Mouse (Mus musculus) liver, postnatal 0 days (tissue): ENCODE measurements at regions not wholly inside any gene's neighbourhood (a gene's known extent, or its start where the extent isn't known, plus 50 kb on each side); places are given as distances from the start of the nearest gene placed in this dataset.
A peak's percentile ranks its signal among the peaks of the same experiment; 100 is the strongest.

Experiments
- ATAC-seq: fragments of 200-750 bp; cut with Nextera tagmentation; 2 replicates; pipeline ENCODE4 v1.8.0; 2017; ENCODE audit warnings: mild to moderate bottlenecking, moderate library complexity
- DNase-seq: peaks from one replicate; pipeline ENCODE4 v3.0.0-alpha.2; 2016
- H3K27ac ChIP-seq: fragments of 300-500 bp; sonication (generic); 2 replicates; pipeline ENCODE4 v1.5.1; 2014; ENCODE audit warnings: antibody characterized with exemption, moderate library complexity, mild to moderate bottlenecking, low read depth
- H3K27me3 ChIP-seq: fragments of 300-500 bp; sonication (generic); 2 replicates; pipeline ENCODE4 v1.6.1; 2014; ENCODE audit warnings: low read length, control low read depth, mixed read lengths; ENCODE audit not compliant: insufficient read depth
- H3K36me3 ChIP-seq: fragments of 300-500 bp; sonication (generic); replicated peaks from 2 replicates; pipeline ENCODE4 v1.6.1; 2014; ENCODE audit warnings: mild to moderate bottlenecking, control low read depth, low read length, moderate library complexity, mixed read lengths; ENCODE audit not compliant: insufficient read depth
- H3K4me1 ChIP-seq: fragments of 300-500 bp; sonication (generic); 2 replicates; pipeline ENCODE4 v1.6.1; 2014; ENCODE audit warnings: antibody characterized with exemption, mild to moderate bottlenecking, control low read depth; ENCODE audit not compliant: insufficient read depth
- H3K4me2 ChIP-seq: fragments of 300-500 bp; sonication (generic); 2 replicates; pipeline ENCODE4 v1.6.1; 2014; ENCODE audit warnings: low read depth, mild to moderate bottlenecking, low read length, moderate library complexity, mixed read lengths
- H3K4me3 ChIP-seq: fragments of 300-500 bp; sonication (generic); 2 replicates; pipeline ENCODE4 v1.5.1; 2014; ENCODE audit warnings: low read depth, low read length
- H3K9ac ChIP-seq: fragments of 300-500 bp; sonication (generic); replicated peaks from 2 replicates; pipeline ENCODE4 v1.6.1; 2014; ENCODE audit warnings: mild to moderate bottlenecking, moderate library complexity
- H3K9me3 ChIP-seq: fragments of 300-500 bp; sonication (generic); 2 replicates; pipeline ENCODE4 v1.6.1; 2016; ENCODE audit warnings: mild to moderate bottlenecking, control low read depth, low read length, mixed read lengths
- CTCF ChIP-seq: sonication (generic); IDR thresholded peaks from 2 replicates; pipeline ENCODE4 v1.5.1; 2016; ENCODE audit warnings: antibody characterized with exemption, low read depth
- EP300 ChIP-seq: IDR thresholded peaks from 2 replicates; pipeline ENCODE4 v1.6.1; 2016; ENCODE audit warnings: antibody characterized with exemption, low read depth, mild to moderate bottlenecking
- WGBS: fragments of 180-500 bp; shearing (Covaris S2); extraction: QIAGEN DNeasy Blood & Tissue Kit; methylation state at CpG from one replicate; pipeline ENCODE4 v1.1.7; 2014; ENCODE audit not compliant: insufficient replicate concordance; 5-methylcytosine and 5-hydroxymethylcytosine counted together

- 78% methylated on average over 6 of the region's 6 CpGs for WGBS
- H3K9me3 ChIP-seq = no peaks in the 10 kb centered on the region
- no peaks in the 10 kb centered on the region for H3K4me1 ChIP-seq
- H3K27me3 ChIP-seq = no peaks in the 10 kb centered on the region
- H3K9ac ChIP-seq = no peak overlapping the region
- no peak overlapping the region for H3K27ac ChIP-seq
- no peaks in the 10 kb centered on the region for H3K36me3 ChIP-seq
- no peak for TF ChIP-seq CTCF
- TF ChIP-seq EP300 = no peak
- H3K4me2 ChIP-seq = no peak overlapping the region
- ATAC-seq (no peak), DNase-seq (no peak)
- H3K4me3 ChIP-seq = no peak overlapping the region
Measured at GRCm38 (mm10) chr9:73358968-73359367, 245.7 kb downstream of the Rsl24d1 start.

- H3K27ac ChIP-seq = no peak overlapping the region
- H3K9ac ChIP-seq = no peak overlapping the region
- H3K27me3 ChIP-seq = no peaks in the 10 kb centered on the region
- TF ChIP-seq EP300 = peak; percentile 92
- TF ChIP-seq CTCF = no peak
- no peak overlapping the region for H3K4me3 ChIP-seq
- DNase-seq (no peak), ATAC-seq (peak; percentile 55)
- no peak overlapping the region for H3K4me2 ChIP-seq
- no peaks in the 10 kb centered on the region for H3K4me1 ChIP-seq
- H3K9me3 ChIP-seq = no peaks in the 10 kb centered on the region
- no peaks in the 10 kb centered on the region for H3K36me3 ChIP-seq
- WGBS = 55% methylated on average over 1 of the region's 1 CpGs
Measured at GRCm38 (mm10) chr9:73380768-73381167, 267.5 kb downstream of the Rsl24d1 start.

GRCm38 (mm10) chr9:73392036-73392435, 278.8 kb downstream of the Rsl24d1 start:
- H3K4me2 ChIP-seq = no peak overlapping the region
- no peaks in the 10 kb centered on the region for H3K4me1 ChIP-seq
- TF ChIP-seq CTCF = no peak
- no peak for TF ChIP-seq EP300
- no peak overlapping the region for H3K9ac ChIP-seq
- H3K4me3 ChIP-seq = no peak overlapping the region
- H3K36me3 ChIP-seq = no peaks in the 10 kb centered on the region
- H3K9me3 ChIP-seq = no peaks in the 10 kb centered on the region
- H3K27me3 ChIP-seq = no peaks in the 10 kb centered on the region
- no peak overlapping the region for H3K27ac ChIP-seq
- DNase-seq = no peak
- ATAC-seq = no peak
- WGBS = 69% methylated on average over 7 of the region's 7 CpGs

- no peak for TF ChIP-seq CTCF
- TF ChIP-seq EP300 = no peak
- Histone ChIP-seq H3K4me3 (no peak overlapping the region), H3K4me1 (no peaks in the 10 kb centered on the region)
Measured at GRCm38 (mm10) chr9:73413367-73413930, 300.2 kb downstream of the Rsl24d1 start.

GRCm38 (mm10) chr9:73416084-73416777, 303.0 kb downstream of the Rsl24d1 start:
- Histone ChIP-seq H3K4me1 (no peaks in the 10 kb centered on the region), H3K9ac (no peak overlapping the region), H3K9me3 (no peaks in the 10 kb centered on the region), H3K27ac (no peak overlapping the region), H3K36me3 (no peaks in the 10 kb centered on the region), H3K4me2 (no peak overlapping the region), H3K27me3 (no peaks in the 10 kb centered on the region), H3K4me3 (no peak overlapping the region)
- no peak for TF ChIP-seq CTCF
- no peak for TF ChIP-seq EP300
- no peak for DNase-seq
- WGBS = 65% methylated on average over 10 of the region's 10 CpGs
- ATAC-seq = no peak

More at GRCm38 (mm10) chr9:73413367-73413930, 300.2 kb downstream of the Rsl24d1 start:
- no peak for DNase-seq
- WGBS = 71% methylated on average over 8 of the region's 8 CpGs
- Histone ChIP-seq H3K4me2 (no peak overlapping the region), H3K9me3 (no peaks in the 10 kb centered on the region), H3K27ac (no peak overlapping the region), H3K9ac (no peak overlapping the region), H3K27me3 (no peaks in the 10 kb centered on the region), H3K36me3 (no peaks in the 10 kb centered on the region)
- no peak for ATAC-seq
